Comparison of ENCODE assay signal across 9 mouse cellular contexts in the genomic region with DNA sequence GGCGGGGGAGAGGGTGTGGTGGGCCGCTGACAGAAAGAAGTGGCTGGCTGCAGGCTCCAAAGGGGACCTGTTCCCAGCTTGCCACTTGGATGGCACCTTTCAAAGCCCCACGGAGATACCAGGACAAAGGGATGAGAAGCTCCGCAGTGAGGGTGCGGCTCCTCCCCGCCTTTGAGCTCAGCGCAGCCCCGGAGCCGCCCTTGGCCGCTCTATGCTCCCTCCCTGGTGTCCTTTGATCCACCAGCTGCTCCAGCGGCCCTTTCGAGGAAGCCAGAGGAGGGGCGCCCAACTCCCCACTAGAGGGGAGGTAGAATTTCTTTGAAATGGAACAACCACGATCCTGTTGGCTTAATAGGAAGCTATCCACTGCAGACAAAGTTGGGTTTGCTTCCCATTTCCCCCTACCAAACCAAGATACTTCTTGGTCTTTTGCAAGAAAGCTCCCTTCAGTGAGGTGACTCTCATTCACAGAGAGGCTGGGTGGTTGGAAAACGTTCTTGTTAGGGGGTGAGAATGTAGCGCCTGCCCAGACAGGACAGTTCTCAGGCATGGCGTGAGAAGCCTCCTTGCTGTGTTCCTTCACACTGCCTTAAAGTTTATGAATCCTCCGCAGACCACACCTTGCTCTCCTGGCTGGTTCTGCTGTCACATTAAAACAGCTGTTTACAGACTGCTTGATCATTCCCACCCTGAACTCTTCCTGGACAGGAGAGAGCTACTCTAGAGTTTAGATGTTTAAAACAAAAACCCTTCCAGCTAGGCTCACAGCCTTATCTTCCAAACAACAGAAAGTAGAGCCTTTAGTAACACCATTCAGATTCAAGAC. TPM values are rescaled to one million over a fixed set of nuclear protein-coding genes. Genes with fewer than 3 reads are reported as not detected.
DNase-seq lines count a peak whose midpoint lies in the region; ATAC-seq and TF ChIP-seq lines count a peak whose summit lies in the region.
"Had no signal": no experiment of that assay in that cellular context is flagged by ENCODE, and none has a peak within 500 bp of the region (broad histone marks: within the 10 kb centered on the region; RNA-seq: fewer than 3 reads in every experiment).

No protein-coding gene starts in this region.

- H3K4me1 ChIP-seq in lung, embryonic 15.5 days, result peaks cover 35% of the 10 kb centered on the region
- H3K4me1 ChIP-seq in hindbrain, embryonic 15.5 days (replicated peaks), result peaks cover 8% of the 10 kb centered on the region
- H3K4me1 ChIP-seq in midbrain, embryonic 12.5 days, result peaks cover 30% of the 10 kb centered on the region
- H3K4me1 ChIP-seq in cerebellum, adult 2 months (ENCODE audit: control insufficient read depth, insufficient read depth, low read length), result no peaks in the 10 kb centered on the region

- no peaks in the 10 kb centered on the region for H3K27me3 ChIP-seq in lung, embryonic 15.5 days
- H3K27me3 ChIP-seq in hindbrain, embryonic 15.5 days, result peaks cover 11% of the 10 kb centered on the region
- H3K27me3 ChIP-seq in midbrain, embryonic 12.5 days, result peaks cover 65% of the 10 kb centered on the region
- H3K27me3 ChIP-seq in cerebellum, adult 2 months (ENCODE audit: control insufficient read depth, insufficient read depth, low read length), result no peaks in the 10 kb centered on the region

- TF ChIP-seq POLR2A in cerebellum, adult 2 months (IDR thresholded peaks at IDR 0.05; ENCODE audit: borderline replicate concordance, insufficient read depth, low read length), result no peak

- no peak for TF ChIP-seq CTCF in cerebellum, adult 2 months (IDR thresholded peaks at IDR 0.05; ENCODE audit: borderline replicate concordance, insufficient read depth, low read depth, low read length)

- no peak overlapping the region for H3K27ac ChIP-seq in lung, embryonic 15.5 days
- no peak overlapping the region for H3K27ac ChIP-seq in hindbrain, embryonic 15.5 days (replicated peaks)
- no peak overlapping the region for H3K27ac ChIP-seq in midbrain, embryonic 12.5 days (replicated peaks)
- H3K27ac ChIP-seq in cerebellum, adult 2 months (ENCODE audit: insufficient read depth, low read length), result no peak overlapping the region
- H3K27ac ChIP-seq: macrophage had no signal

- no peaks in the 10 kb centered on the region for H3K9me3 ChIP-seq in lung, embryonic 15.5 days
- H3K9me3 ChIP-seq in hindbrain, embryonic 15.5 days, result no peaks in the 10 kb centered on the region
- no peaks in the 10 kb centered on the region for H3K9me3 ChIP-seq in midbrain, embryonic 12.5 days

- DNase-seq in lung, postnatal 36 days, result no peak
- no peak for DNase-seq in spleen, postnatal 14 days (ENCODE audit: low spot score in 2 of 2)
- DNase-seq in cerebellum, adult 2 months, result no peak
- no peak for DNase-seq in cerebellum, adult 9-11 months

- ATAC-seq in lung, embryonic 15.5 days (ENCODE audit: borderline replicate concordance, extremely low read depth, low FRiP score, low TSS enrichment), result no peak
- 0 out of 2 replicates have a peak, but pooled peaks have one; percentile 10 for ATAC-seq in erythroid progenitor cell, adult 5-6 weeks (replicated peaks; ENCODE audit: low FRiP score, poor library complexity, severe bottlenecking)
- no peak for ATAC-seq in hindbrain, embryonic 15.5 days (ENCODE audit: low FRiP score, low read depth)
- no peak for ATAC-seq in midbrain, embryonic 12.5 days (ENCODE audit: low FRiP score, low read depth)

- peak overlapping the region; percentile 27 for H3K4me3 ChIP-seq in lung, embryonic 15.5 days
- H3K4me3 ChIP-seq in hindbrain, embryonic 15.5 days, result peak overlapping the region; percentile 24
- peak overlapping the region; percentile 27 for H3K4me3 ChIP-seq in midbrain, embryonic 12.5 days
- no peak overlapping the region for H3K4me3 ChIP-seq in cerebellum, adult 2 months (replicated peaks; ENCODE audit: insufficient read depth, low read depth, low read length)

- 4% methylated on average over 18 of the region's 18 CpGs for WGBS in lung, embryonic 15.5 days
- WGBS in hindbrain, embryonic 15.5 days, result 11% methylated on average over 18 of the region's 18 CpGs
- WGBS in midbrain, embryonic 12.5 days, result 8% methylated on average over 18 of the region's 18 CpGs
- 30% methylated on average over 18 of the region's 18 CpGs for WGBS in cerebellum, adult 2 months

- peak overlapping the region; percentile 20; the same call in 1 of the 2 replicates for H3K9ac ChIP-seq in lung, embryonic 15.5 days
- no peak overlapping the region for H3K9ac ChIP-seq in hindbrain, embryonic 15.5 days
- H3K9ac ChIP-seq in midbrain, embryonic 12.5 days (replicated peaks), result peak overlapping the region; percentile 32; the same call in 1 of the 2 replicates

- H3K36me3 ChIP-seq in lung, embryonic 15.5 days, result no peaks in the 10 kb centered on the region
- H3K36me3 ChIP-seq in hindbrain, embryonic 15.5 days, result no peaks in the 10 kb centered on the region
- no peaks in the 10 kb centered on the region for H3K36me3 ChIP-seq in midbrain, embryonic 12.5 days

- peak overlapping the region; percentile 68 for H3K4me2 ChIP-seq in lung, embryonic 15.5 days
- H3K4me2 ChIP-seq in hindbrain, embryonic 15.5 days, result peak overlapping the region; percentile 49
- peak overlapping the region; percentile 53 for H3K4me2 ChIP-seq in midbrain, embryonic 12.5 days (replicated peaks)

RNA-seq across cellular contexts. Expression of a gene that starts 45.9 kb away (rescaled TPM):
- 26.2 and 27.8 TPM in 2 replicates for polyA plus RNA-seq in lung, embryonic 15.5 days (2015; fragmentation: Nextera tagmentation; extraction: Ambion mirVana)
- total RNA-seq in erythroid progenitor cell, adult 5-6 weeks (2015; ENCODE audit: low replicate concordance), result 12.6 and 18.4 TPM in 2 replicates
- total RNA-seq in erythroid progenitor cell, adult 5-6 weeks (2017; ENCODE audit: low replicate concordance), result 27.0 and 45.1 TPM in 2 replicates
- 20.3 and 22.9 TPM in 2 replicates for polyA plus RNA-seq in hindbrain, embryonic 15.5 days (2015; fragmentation: Nextera tagmentation; extraction: Ambion mirVana)
- 27.0 and 28.8 TPM in 2 replicates for polyA plus RNA-seq in midbrain, embryonic 12.5 days (2016; fragmentation: Nextera tagmentation; extraction: Ambion mirVana)
- polyA plus RNA-seq in cerebellum, adult 2 months (2012; rRNA removed), result 24.3 and 24.4 TPM in 2 replicates

RNA-seq across cellular contexts. Expression of a gene that starts 49.9 kb away (rescaled TPM):
- 0.81 and 0.94 TPM in 2 replicates for polyA plus RNA-seq in lung, embryonic 15.5 days (2015; fragmentation: Nextera tagmentation; extraction: Ambion mirVana)
- not detected in 2 replicates for total RNA-seq in erythroid progenitor cell, adult 5-6 weeks (2015; ENCODE audit: low replicate concordance)
- total RNA-seq in erythroid progenitor cell, adult 5-6 weeks (2017; ENCODE audit: low replicate concordance), result not detected in 2 replicates
- 1.1 and 1.3 TPM in 2 replicates for polyA plus RNA-seq in hindbrain, embryonic 15.5 days (2015; fragmentation: Nextera tagmentation; extraction: Ambion mirVana)
- polyA plus RNA-seq in midbrain, embryonic 12.5 days (2016; fragmentation: Nextera tagmentation; extraction: Ambion mirVana), result 0.34 and 0.48 TPM in 2 replicates
- polyA plus RNA-seq in cerebellum, adult 2 months (2012; rRNA removed), result 0.13 and 0.20 TPM in 2 replicates
- polyA plus RNA-seq: macrophage had no signal

RNA-seq across cellular contexts. Expression of a gene that starts 54.1 kb away (rescaled TPM):
- polyA plus RNA-seq in lung, embryonic 15.5 days (2015; fragmentation: Nextera tagmentation; extraction: Ambion mirVana), result 1.4 and 1.5 TPM in 2 replicates
- not detected in 2 replicates for total RNA-seq in erythroid progenitor cell, adult 5-6 weeks (2015; ENCODE audit: low replicate concordance)
- 0.45 TPM in 1 of 2 replicates, not detected in the other for total RNA-seq in erythroid progenitor cell, adult 5-6 weeks (2017; ENCODE audit: low replicate concordance)
- 0.93 and 1.1 TPM in 2 replicates for polyA plus RNA-seq in hindbrain, embryonic 15.5 days (2015; fragmentation: Nextera tagmentation; extraction: Ambion mirVana)
- 0.34 and 0.46 TPM in 2 replicates for polyA plus RNA-seq in midbrain, embryonic 12.5 days (2016; fragmentation: Nextera tagmentation; extraction: Ambion mirVana)
- 4.0 and 4.1 TPM in 2 replicates for polyA plus RNA-seq in cerebellum, adult 2 months (2012; rRNA removed)
